Mouse (Mus musculus): Measurements from ENCODE around the gene Spg11. TPM values are rescaled to one million over a fixed set of nuclear protein-coding genes. Genes with fewer than 3 reads are reported as not detected.
A peak's percentile ranks its signal among the peaks of the same experiment; 100 is the strongest.

Gene Spg11
- 10 to 100 TPM; 15.2 to 19.3 (median 18.5) TPM for total RNA-seq (2022)

DNA sequence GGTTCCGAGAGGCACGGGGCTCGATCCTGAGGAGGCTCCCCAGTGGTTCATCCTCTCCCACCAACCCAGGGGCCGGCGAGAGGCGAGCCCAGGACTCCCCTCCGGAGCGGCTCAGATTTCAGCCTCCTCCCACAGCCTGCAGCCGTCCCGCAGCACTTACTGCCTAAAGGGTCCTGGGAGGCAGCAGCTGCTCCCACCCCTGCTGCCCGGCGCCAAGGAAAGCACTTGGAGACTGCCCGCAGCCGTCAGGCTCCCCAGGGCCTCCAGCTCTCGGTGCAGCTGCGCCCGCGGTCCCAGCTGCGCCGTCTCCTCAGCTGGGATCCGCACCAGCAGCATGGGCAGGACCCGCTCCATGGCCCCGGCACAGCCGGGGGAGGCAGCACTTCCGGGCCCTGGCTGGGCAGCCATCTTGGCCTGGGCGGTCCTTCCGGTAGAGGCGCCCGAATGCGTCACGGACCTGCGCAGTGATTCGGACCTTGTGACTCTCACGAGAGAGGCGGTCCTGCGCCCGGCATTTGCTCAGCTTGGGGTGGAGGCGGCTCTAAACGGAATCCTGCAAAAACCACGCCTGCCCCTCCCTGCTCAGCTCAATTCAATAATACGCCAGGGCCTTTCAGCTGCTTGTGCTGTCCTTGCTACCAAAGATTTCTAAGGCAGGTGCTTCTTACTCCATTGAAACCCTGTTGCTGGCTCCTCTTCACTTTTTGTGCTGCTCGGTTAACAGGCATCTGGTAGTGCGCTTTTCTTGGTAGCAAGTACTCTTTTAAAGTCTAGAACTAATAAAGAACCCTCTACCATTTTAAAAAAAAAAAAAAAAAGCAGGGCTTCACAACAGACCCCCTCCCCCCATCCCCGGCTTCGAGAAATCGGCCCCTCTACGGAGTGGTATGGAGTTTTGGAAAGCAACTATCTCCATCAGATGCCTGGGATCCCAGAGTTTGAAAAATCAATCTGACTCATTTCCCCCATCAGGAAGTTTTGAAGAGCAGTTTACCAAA is at the start of gene Spg11:
Gene Spg11 (minus strand): TSS at position 426 of the 998 bp plus-strand sequence.
- DNase-seq (ENCODE audit: low spot score in 2 of 2), result peak; percentile 97 to 98

DNA sequence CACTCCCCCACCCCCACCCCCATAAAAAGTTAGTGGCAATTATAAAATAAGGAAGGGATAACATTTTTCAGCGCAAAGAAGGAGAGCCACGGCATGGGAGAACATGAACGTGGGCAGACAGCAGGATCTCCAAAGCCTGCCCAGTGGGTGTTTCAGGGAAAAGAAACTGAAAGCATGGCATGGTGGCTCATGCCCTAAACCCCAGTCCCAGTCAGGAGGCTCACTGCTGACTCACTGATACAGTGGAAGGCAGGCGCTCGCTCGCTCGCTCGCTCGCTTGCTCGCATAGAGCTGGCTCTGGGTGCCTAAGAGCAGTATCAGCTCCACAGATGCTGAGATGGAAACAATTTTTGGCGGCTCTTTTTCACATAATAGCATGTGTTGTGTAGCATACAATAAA is 46.1 kb upstream of the Spg11 start:
- DNase-seq (ENCODE audit: low spot score in 2 of 2), result no peak

DNA sequence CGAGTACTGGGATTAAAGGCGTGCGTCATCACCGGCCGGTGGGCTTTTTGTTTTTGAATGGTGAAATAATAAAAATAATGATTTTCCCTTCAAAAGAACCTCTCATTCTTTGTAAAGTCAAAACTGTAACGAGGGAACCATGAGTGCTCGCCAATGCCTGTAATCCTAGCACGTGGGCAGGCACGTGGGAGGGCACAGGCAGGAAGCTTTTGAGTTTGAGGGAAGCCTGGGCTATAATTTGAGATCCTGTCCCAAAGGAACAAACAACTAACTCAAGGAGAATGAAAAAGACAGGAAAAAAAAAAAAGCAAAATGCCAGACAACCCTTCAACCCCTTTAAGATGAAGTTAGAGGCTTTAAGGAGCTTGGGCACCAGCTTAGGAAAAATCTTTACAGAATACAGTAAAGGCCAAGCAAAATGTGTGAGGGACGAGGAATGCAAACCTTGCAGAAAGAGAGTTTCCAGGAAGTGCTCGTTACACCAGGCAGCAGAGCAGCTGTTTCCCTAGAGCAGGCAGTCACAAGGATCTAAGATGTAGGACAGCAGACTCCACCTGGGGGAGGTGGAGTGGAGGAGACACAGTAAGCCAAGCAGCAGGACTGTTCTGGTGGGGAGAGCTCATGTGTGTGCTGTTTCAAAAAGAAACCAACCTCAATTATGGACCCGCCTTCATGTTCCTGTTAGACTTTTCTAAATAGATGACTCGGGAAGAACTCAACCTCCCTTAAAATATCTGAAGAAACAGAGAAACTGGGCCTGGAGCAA is 45.4 kb upstream of the Spg11 start:
- DNase-seq (ENCODE audit: low spot score in 2 of 2), result no peak

DNA sequence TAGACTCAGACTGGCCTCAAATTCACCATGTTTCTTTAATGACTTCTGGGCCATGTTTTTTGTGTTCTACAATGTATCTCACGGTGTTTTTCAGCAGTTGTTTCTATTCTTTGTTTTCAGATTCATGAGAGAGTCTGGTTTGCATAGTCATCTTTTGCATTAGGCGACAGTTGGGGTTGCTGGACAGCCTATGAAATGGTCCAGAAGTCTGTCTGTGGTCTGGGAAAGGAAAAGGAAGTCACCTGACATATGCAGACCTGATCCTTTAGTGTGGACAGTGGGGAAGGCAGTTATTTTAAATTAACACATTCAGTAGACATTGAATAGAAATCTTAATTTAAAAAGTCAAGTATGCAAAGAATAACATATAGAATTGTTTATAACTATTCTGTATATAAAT is 44.3 kb upstream of the Spg11 start:
- DNase-seq (ENCODE audit: low spot score in 2 of 2), result no peak

DNA sequence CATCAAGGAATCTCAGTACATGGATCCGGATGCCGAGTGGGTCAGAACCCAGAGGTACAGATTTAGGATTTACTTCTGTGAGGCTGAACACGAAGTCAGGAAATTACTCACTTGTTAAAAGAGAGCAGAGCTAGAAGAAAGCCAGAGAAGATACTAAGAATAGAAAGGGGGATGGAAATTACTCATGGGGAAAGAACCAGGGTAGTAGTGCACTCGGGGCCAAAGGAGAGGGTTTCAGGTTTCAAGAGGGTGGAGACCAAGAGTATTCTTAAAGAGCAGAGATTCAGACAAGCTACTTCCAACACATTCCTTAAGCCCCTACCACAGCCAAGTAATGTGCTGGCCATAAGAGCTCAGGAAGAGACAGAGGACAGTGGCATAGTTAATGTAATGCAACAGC is 43.4 kb upstream of the Spg11 start:
- DNase-seq (ENCODE audit: low spot score in 2 of 2), result no peak

DNA sequence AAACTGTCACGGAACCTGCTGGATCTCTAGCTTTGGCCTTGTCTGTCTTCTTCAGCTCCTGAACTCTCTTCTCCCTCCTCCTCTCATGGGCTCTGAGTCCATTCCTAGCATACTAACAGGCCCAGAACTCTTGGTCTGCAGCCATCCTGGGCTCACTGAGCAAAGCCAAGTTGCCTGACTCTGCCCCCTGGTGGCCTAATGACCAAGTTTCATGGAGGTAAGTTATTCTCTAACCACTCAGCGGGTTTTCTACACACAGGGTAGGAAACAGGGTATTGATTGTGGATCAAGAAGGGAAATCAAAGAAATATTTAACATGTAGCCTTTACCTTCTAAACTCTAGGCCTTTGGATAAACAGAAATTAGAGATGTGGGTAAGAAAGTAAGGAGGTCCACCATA is 42.5 kb upstream of the Spg11 start, which contains the start of gene Trim69:
Gene Trim69 (plus strand): TSS at position 21 of the 400 bp plus-strand sequence.
- DNase-seq (ENCODE audit: low spot score in 2 of 2), result peak; percentile 61 to 80

DNA sequence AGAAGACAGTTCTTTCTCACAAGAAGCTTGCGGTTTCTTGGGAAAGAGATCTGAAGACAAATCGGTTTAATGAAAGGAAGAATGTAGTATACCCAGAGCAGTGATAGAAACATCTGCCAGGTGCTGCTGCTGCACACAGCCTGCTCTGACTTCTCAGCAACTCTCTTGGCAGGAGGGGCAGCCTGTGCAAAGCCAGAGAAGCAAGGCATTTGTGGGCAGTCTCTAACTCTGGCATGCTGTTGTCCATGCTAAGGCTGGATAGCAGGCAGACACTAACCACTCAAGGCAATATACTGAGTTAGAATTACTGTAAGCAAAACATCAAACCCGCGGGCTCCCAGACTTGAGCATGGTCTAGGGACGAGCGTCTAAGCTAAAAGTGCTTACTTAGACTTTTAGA is 41.5 kb upstream of the Spg11 start:
- no peak for DNase-seq (ENCODE audit: low spot score in 2 of 2)

DNA sequence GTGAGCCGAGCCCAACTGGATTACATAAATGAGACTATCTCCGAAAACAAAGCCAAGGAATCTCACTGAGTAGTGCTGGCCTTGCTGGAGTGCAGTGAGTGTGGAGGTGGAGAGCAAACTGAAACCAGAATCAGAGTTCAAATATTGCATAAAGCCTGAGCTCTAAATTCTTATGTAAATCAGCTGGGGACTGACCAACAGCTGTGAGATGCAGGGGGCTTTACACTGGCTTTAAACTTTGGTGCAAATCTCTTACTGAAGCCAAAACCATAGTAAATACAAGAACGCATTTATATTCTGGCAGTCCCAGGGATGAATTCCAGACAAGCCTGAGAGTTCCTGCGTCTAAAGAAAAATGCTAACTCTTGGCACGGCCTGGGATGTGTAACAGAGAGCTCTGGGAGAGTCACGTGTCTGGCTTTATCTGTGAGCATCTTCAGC is 40.2 kb upstream of the Spg11 start:
- DNase-seq (ENCODE audit: low spot score in 2 of 2), result no peak

DNA sequence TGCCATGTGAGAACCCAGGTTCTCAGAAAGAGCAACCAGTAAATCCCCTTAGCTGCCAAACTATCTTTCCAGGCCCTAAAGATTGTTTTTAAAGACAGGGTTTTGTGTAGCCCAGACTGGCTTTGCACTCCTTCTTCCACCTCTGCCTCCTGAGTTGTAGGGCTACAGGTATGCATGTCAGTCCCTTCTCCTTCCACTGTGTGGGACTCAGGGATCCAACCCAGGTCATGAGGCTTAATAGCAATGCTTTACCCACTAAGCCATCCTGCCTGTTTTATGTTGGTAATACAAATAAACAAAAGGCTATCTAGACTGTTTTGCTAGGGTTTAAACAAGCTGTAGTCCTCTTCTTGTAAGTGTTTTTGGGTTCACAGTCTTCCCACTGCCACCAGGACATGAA is 39.4 kb upstream of the Spg11 start:
- DNase-seq (ENCODE audit: low spot score in 2 of 2), result no peak

DNA sequence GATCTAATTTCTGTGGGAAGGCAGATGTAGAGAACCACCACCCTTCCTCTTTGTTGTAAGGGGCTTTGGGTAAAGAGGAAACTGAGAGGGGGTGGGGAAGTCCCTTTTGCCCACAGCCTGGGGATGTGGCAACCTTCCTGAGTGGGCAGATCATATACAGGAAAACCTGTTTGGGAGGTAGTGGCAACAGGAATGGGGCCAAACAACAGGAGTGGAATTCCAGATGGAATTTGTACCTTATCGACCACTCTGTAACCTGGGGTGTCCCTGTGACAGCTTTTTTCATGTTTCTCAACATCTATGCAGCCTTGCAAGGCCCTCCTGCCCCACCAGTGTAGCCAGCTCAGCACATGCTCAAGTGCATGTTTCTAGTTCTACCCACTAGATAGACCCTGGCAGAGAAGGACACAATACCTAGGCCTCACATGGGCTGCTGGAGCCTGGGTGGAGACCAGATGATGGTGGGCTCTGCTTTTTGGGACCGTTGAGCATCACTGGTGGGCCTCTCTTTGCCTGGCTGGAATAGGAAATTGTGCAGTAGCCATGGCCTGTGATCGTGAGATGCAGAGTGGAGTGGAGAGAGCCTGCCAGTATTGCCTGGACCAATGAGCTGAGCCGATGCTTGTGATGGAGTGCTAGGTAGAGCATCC is 38.0 kb upstream of the Spg11 start:
- DNase-seq (ENCODE audit: low spot score in 2 of 2), result no peak

DNA sequence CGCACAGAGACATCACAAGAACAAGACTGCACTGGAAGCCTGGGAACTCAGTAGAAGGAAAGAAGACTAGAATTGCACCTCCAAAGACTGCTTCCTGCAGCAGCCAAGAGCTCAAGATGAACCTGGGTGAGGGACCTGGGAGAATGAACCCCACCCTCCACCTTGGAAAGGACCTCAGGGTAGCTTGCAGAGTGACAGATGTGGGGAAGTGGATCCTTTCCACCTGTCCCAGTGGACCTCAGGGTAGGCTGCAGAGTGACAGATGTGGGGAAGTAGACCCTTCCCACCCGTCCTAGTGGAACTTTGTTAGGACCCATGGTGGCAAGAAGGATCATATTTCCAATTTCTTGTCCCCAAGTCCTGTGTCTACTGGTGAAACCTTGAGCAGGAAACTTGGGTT is 37.1 kb upstream of the Spg11 start:
- no peak for DNase-seq (ENCODE audit: low spot score in 2 of 2)

DNA sequence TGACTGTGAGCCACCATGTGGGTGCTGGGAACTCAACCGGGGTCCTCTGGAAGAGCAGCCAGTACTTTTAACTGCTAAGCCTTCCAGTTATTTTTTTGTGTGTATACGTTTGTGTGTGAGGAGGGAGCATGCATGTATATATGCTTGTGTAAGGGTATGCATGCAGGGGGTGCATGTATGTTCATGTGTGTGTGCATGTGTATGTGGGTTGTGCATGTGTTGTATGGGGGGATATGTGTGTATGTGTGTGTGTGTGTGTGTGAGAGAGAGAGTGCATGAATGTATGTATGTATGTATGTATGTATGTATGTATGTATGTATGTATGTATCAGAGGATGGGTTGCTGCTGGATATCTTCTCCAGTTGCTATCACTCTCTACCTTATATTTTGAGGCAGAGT is 36.3 kb upstream of the Spg11 start:
- DNase-seq (ENCODE audit: low spot score in 2 of 2), result no peak

DNA sequence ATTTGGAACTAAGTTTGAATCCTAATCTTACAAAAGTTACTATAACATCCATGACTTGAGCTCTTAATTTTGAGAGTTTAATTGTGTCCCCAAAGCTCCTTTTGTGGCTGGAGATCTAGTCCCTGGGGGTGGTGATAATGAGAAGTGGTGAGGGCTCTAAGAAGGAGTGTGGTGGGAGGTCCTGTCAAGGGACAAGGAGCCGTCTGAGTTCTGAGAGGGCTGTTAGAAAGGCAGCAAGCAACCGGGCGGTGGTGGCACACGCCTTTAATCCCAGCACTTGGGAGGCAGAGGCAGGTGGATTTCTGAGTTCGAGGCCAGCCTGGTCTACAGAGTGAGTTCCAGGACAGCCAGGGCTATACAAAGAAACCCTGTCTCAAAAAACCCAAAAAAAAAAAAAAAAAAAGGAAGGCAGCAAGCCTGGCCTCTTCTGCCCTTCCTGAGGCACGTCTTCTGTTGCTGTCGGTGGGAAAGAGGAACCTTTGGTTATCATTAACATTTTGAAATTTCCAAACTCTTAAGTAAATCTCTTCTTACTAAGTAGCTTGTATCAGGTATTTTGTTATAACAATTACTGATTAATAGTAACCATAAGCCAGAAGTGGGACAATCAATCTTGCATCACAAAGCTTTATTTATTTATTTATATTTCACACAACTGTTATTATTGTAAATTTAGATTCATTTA is 35.6 kb upstream of the Spg11 start:
- no peak for DNase-seq (ENCODE audit: low spot score in 2 of 2)

DNA sequence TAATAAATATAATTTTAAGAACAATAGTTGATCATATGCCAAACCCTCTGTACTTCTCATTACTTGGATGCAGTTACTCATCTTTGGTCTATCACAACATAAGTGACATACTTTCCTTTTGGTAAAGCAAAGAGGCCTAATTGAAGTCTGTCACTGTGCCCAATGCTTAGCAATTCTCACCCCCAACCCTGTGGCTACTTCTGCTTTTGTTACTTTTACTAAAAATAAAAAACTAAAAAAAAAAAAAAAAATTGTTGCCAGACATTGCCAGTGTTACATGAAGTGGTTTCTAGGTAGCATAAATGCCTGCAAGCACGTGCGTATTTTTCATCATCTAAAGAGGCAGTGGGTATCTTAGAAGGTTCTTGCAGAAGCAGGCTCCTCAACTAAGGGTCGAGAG is 34.7 kb upstream of the Spg11 start:
- no peak for DNase-seq (ENCODE audit: low spot score in 2 of 2)

DNA sequence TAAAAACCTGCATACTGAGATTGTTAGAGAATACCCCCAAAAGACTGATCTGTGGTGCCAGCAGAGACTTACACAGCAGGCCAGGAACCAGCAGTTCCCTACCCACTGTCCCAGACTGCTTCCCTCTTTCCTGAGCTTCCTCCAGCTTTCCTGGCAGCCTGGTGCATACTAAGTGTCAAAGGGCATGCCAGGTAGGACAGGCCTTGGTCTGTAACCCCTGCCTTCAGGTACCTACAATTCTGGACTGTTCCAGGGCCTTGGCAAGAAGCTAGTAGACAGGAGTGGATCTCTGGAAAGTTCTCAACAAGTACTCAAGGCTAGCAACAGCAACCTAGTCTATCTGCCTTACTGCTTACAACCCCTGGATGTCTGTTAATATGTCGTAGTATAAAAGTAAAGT is 33.0 kb upstream of the Spg11 start:
- no peak for DNase-seq (ENCODE audit: low spot score in 2 of 2)

DNA sequence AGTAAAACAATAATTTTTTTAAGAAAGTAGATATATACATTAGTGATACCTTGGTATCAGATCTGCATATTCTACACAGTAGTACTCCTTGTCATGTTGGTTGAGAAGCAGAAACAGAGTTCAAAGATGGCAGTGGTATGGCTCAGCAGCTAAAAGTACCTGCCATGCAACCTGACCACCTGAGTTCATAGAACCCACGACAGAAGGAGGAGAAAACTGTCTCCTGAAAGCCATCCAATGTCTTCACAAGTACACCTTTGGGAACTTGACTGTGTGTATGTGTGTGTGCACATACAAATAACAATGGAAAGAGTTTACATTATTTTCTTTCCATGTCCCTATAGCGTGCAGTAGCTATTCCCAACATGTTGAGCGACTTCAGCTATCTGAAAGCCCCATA is 31.5 kb upstream of the Spg11 start:
- DNase-seq (ENCODE audit: low spot score in 2 of 2), result no peak

DNA sequence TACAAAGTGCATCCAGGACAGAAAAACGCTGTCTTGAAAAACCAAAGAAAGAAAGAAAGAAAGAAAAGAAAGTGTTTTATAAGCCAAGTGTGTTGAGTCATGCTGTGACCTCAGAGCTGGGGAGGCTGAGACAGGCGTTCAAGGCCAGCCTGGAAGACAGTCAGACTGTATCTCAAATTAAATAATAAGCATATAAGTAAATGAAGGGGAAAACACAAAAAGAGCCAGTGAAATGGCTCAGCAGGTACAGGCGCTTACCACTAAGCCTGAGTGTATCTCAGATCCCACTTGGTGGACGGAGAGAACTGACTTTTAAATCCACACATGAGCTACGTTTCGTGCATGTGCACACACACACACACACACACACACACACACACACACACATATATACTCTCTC is 31.1 kb upstream of the Spg11 start:
- DNase-seq (ENCODE audit: low spot score in 2 of 2), result no peak

DNA sequence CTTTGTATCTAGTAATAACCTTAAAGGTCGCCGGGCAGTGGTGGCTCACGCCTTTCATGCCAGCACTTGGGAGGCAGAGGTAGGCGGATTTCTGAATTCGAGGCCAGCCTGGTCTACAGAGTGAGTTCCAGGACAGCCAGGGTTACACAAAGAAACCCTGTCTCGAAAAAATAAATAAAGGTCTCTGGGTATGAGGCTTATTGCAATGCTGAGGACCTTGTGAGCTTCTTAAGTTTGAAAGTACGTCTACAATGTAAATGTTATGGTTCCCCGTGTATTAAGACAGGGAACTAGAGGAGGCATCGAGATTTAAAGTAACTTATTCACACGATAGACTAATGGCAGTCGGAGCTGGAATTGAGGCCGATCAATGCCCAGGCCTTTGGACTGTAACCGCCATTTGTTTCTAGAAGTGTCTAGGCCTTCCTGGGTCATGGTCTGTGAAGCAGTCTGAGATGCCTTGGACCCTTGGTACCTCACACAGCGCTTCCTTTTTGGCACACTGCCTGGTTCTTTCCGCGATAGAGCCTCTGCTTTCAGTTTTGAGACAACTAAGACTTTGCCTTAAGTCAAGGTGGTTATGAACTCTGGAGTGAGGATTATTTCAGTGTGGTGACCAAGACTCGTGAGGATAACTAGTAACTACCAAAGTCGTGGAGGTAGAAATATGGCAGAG is 30.2 kb upstream of the Spg11 start:
- peak in 1 of 2 experiments; percentile 17 for DNase-seq (ENCODE audit: low spot score in 2 of 2)

DNA sequence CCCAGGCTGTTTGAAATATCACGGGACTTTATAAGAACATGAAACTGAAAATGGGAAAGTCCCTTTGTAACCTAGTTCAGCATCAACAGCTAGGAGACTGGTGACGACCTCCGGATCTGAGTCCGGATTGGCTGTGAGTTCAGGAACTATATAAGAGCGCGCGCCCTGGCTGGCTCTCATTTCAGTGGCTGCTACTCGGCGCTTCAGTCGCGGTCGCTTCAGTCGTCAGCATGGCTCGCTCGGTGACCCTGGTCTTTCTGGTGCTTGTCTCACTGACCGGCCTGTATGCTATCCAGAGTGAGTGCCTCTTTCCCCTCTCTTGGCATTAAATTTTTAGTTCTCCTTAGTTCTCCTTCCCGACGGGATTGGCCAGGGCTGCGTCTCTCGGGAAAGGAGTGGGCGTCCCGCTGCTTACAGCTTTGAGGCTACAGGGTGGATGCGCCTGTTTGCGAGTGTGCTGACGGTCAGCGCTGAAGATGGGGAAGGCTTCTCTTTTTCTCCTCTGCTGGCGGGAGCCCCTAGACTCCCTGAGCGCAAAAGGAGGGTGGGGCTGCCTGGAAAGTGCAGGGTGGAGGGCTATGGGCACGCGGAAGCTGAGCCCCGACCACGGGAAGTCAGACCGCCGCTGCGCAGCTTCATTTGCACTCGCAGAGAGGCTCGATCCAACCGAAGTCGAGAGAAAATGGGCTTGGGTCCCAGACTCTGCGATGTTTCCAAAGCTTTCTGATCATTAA is 29.5 kb upstream of the Spg11 start, which contains the start of gene B2m:
Gene B2m (plus strand): TSS at position 179 of the 734 bp plus-strand sequence.
- peak; percentile 90 to 94 for DNase-seq (ENCODE audit: low spot score in 2 of 2)

DNA sequence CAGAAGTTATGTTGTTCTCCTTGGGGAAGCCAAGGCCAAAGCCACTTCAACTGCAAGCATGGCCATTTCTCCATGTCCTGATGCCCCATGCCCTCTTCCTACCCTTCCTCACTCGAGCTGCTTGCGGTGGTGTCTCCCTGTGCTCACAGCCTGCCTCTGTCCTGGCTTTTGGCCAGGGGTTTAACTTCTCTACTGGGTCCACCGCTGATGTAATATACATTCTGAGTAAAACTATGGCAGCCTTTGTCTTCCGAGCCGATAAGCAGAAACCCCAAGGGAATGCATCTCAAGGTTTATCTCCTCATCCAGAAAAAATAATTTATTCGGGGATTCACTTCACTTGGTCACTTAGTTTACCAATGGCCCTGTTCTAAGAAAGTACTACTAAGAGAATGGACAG is 28.5 kb upstream of the Spg11 start:
- no peak for DNase-seq (ENCODE audit: low spot score in 2 of 2)
